Mouse (Mus musculus) ovary, adult 18-20 months (tissue): ENCODE data around the gene Apln.

ENCODE experiments used
- DNase-seq: peaks from one replicate; pipeline ENCODE4 v3.0.0; 2022; ENCODE audit warnings: low spot score, mixed read lengths

Apln gene

DNA sequence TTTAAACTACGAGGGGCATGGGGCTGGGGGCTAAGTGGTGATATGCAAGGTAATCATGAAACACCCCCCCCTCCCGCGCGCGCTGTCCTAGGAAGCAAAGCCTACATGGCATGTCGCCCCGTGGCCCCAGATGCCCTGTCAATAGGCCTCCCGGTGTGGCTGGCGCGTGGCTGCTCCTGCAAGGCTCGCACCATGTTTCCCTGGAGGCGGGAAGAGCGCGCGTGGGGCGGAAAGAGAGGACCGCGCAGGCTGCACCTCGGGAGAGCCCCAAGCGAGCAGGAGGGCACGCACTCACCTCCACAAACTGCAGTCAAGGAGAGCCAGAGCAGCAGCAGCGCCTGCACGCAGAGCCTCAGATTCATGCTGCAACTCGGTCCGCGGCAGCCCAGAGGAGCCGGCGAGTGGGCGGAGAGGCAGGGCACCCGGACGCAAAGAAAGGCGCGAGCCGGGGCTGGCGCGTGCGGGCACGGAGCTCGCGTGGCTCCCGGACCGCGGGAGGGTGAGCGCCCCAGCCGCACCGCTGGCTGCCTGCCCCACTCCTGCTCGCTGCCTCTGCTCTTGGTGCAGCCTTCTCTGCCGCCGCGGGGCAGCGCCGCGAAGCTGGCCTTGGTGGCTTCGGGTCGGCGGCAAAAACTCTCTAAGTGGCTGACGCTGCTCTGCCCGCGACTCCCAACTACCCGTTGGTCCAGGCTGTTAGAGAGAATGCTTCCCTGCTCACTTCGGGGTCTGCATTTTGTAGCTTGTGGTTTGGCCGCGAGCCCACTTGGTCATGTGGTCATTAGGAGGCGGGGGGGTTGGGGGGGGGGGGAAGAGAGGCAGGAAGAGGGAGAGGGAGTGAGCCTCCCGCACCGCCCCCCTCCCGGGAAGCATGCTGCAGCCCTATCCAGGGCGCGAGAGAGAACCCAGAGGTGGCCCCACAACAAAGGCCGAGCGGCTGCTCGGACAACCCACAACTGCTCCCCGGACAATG lies at the start of gene Apln:
Gene Apln (minus strand): TSS at position 710 of the 970 bp plus-strand sequence.
- peak; percentile 24 for DNase-seq

DNA sequence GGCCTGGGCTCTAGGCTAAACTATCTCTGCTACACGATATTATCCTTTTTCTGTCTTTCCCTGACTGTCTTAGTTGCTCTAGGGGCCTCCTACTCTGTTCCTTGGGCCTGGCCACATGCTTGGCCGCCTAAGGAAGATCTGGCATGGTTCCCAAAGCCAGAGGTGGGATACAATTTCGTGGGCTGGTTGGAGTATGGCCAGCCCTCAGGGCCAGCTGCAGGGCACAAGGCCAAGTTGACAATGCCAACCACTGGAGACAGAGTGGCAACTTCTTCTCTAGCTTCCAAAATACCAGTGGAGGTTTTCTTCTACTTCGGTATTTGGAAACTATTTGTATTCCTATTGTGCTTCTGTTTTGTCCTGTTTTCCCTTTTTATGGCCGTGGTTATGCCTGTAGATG lies 47.7 kb upstream of the Apln start:
- peak; percentile 28 for DNase-seq

- no peak for DNase-seq
These were observed 42.3 kb upstream of the Apln start for GRCm38 (mm10) chrX:48076806-48077425.

GRCm38 (mm10) chrX:48074691-48075090 lies 40.0 kb upstream of the Apln start:
- DNase-seq = no peak

DNA sequence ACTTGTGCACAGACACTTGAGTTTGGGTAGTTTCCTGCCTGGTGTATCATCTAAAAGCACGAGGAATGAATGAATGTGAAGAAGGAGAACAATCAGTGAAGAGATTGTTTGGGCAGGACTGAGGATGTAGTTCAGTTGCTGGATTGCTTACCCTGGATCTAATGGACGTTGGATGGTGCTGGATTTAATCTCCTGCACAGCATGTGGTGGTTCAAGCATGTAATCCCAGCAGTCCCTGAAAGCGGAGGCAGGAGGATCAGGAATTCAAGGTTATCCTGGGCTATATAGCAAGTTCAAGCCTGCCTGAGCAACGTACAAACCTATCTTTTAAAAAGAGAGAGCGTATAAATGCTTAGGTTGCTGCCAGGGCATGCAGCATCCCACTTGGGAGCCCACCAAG lies 37.7 kb upstream of the Apln start:
- no peak for DNase-seq

GRCm38 (mm10) chrX:48071961-48072360 lies 37.3 kb upstream of the Apln start:
- DNase-seq = no peak

DNA sequence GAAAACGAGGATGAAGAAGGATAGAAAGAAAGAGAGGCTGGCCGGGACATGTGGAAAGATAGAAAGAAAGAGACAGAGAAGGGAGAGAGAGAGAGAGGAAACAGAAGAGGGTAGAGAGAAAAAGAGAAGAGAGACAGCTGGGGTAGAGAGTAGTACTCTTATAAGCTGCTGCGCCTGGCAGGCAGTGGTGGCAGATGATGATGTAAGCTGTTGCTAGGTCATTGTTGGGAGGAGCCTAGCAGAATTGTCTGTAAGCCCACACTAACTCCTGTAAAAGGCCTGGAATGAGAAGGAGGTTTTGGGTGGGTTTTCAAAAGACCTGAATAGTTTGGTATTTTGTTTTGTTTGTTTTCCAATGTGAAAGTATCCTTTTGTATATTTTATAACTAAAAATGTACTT lies 32.2 kb upstream of the Apln start:
- DNase-seq = no peak

- DNase-seq = no peak
These were observed 29.7 kb upstream of the Apln start for GRCm38 (mm10) chrX:48064166-48064853.

- no peak for DNase-seq
These were observed 27.8 kb upstream of the Apln start for GRCm38 (mm10) chrX:48062481-48062880.

GRCm38 (mm10) chrX:48054186-48055015 lies 19.7 kb upstream of the Apln start:
- DNase-seq = no peak

- DNase-seq = no peak
These were observed 19.1 kb upstream of the Apln start for GRCm38 (mm10) chrX:48053743-48054142.

- no peak for DNase-seq
These were observed 11.7 kb upstream of the Apln start for GRCm38 (mm10) chrX:48046315-48046714.

DNA sequence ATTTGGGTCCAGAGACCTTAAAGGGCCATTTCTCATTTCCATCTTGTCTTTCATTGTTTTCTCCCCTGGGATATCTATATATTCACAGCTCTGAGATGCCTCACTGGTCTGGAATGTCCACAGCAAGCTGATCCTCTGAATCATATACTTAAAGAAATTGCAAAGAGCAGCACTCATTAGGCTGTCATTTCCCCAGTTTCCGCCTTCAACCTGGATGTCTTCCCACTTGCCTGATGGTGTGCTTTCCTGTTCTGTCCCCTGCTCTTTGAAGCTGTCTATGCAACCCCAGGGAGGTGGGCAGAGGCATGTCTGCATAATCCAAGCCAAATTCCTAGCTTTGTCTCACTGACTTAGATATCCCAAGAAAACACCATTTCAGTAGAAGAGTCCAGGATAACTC lies 9.6 kb upstream of the Apln start:
- no peak for DNase-seq

GRCm38 (mm10) chrX:48042748-48043147 lies 8.1 kb upstream of the Apln start:
- DNase-seq = no peak

DNA sequence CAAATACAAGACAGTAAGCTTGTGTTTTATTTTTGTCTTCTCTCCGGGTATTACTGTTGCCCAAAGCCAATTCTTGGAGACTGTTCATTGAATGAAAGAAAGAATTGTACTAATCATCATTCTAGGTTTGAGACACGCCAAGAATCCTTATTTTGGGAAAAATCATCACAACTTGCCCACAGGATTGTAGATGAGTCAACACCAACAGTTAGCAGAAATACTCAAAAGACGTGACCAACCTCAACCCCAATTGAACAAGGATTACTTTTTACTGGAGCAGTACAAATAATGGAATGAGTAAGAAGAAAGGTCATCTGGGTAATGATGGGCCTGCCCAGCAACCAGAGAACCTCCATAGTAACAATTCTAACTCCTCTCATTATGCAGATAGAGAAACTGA lies 5.7 kb upstream of the Apln start:
- DNase-seq = no peak

GRCm38 (mm10) chrX:48033766-48034143 lies 898 bp downstream of the Apln start:
- no peak for DNase-seq

- no peak for DNase-seq
These were observed 1.6 kb downstream of the Apln start for GRCm38 (mm10) chrX:48033024-48033423.

GRCm38 (mm10) chrX:48031866-48032265 lies 2.8 kb downstream of the Apln start:
- DNase-seq = no peak

- no peak for DNase-seq
These were observed 4.1 kb downstream of the Apln start for GRCm38 (mm10) chrX:48030593-48030992.

DNA sequence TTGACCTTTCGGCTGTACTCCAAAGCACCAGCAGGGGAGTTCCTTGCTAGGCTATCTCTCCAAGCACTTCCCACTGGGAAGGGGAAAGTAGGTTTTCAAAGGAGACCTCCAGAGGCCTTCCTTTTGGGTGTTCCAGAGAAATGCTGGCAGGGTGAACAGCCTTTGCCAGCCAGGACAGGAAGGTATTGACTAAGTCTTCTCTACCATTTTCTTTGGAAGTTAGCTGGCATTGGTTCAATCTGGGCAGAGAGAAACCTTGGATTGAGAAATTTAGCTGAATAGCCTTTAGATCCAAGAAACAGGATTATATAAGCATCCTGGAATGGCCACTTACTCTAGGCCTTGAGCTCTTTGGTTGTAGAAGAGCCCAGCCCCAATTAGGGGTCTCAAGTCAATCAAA lies 11.8 kb downstream of the Apln start:
- no peak for DNase-seq

GRCm38 (mm10) chrX:48019940-48020339 lies 14.7 kb downstream of the Apln start:
- no peak for DNase-seq

GRCm38 (mm10) chrX:48019359-48019758 lies 15.3 kb downstream of the Apln start:
- DNase-seq = no peak
